Mouse (Mus musculus): ENCODE data around the gene Gm7168. TPM values are rescaled to one million over a fixed set of nuclear protein-coding genes. Genes with fewer than 3 reads are reported as not detected.
"Not testable (repeated sequence)": the region's sequence is repeated elsewhere in the genome, so short reads cannot be mapped to it uniquely, and the experiment has no call there.

The Gm7168 gene
- not detected in 2 replicates for total RNA-seq (2017)

- not testable (repeated sequence) for ATAC-seq (replicated peaks; ENCODE audit: low read depth, poor library complexity, severe bottlenecking)
Measured at GRCm38 (mm10) chr17:13948073-13948472, at the start of gene Gm7168. Gene Gm7168 (plus strand): TSS chr17:13948373.

GRCm38 (mm10) chr17:13898838-13899237, 49.3 kb upstream of the Gm7168 start:
- no peak for ATAC-seq (replicated peaks; ENCODE audit: low read depth, poor library complexity, severe bottlenecking)

GRCm38 (mm10) chr17:13899241-13899640, 48.9 kb upstream of the Gm7168 start:
- ATAC-seq (replicated peaks; ENCODE audit: low read depth, poor library complexity, severe bottlenecking), result no peak

- ATAC-seq (replicated peaks; ENCODE audit: low read depth, poor library complexity, severe bottlenecking), result no peak
Measured at GRCm38 (mm10) chr17:13903793-13904192, 44.4 kb upstream of the Gm7168 start.

GRCm38 (mm10) chr17:13907082-13907481, 41.1 kb upstream of the Gm7168 start:
- ATAC-seq (replicated peaks; ENCODE audit: low read depth, poor library complexity, severe bottlenecking), result no peak

GRCm38 (mm10) chr17:13907681-13908080, 40.5 kb upstream of the Gm7168 start:
- no peak for ATAC-seq (replicated peaks; ENCODE audit: low read depth, poor library complexity, severe bottlenecking)

- ATAC-seq (replicated peaks; ENCODE audit: low read depth, poor library complexity, severe bottlenecking), result no peak
Measured at GRCm38 (mm10) chr17:13913951-13914350, 34.2 kb upstream of the Gm7168 start.

- no peak for ATAC-seq (replicated peaks; ENCODE audit: low read depth, poor library complexity, severe bottlenecking)
Measured at GRCm38 (mm10) chr17:13914531-13914930, 33.6 kb upstream of the Gm7168 start.

- no peak for ATAC-seq (replicated peaks; ENCODE audit: low read depth, poor library complexity, severe bottlenecking)
Measured at GRCm38 (mm10) chr17:13920771-13921170, 27.4 kb upstream of the Gm7168 start.

- ATAC-seq (replicated peaks; ENCODE audit: low read depth, poor library complexity, severe bottlenecking), result no peak
Measured at GRCm38 (mm10) chr17:13923418-13923817, 24.8 kb upstream of the Gm7168 start.

GRCm38 (mm10) chr17:13924588-13924987, 23.6 kb upstream of the Gm7168 start:
- ATAC-seq (replicated peaks; ENCODE audit: low read depth, poor library complexity, severe bottlenecking), result no peak

- no peak for ATAC-seq (replicated peaks; ENCODE audit: low read depth, poor library complexity, severe bottlenecking)
Measured at GRCm38 (mm10) chr17:13925931-13926330, 22.2 kb upstream of the Gm7168 start.

GRCm38 (mm10) chr17:13930421-13930820, 17.8 kb upstream of the Gm7168 start:
- ATAC-seq (replicated peaks; ENCODE audit: low read depth, poor library complexity, severe bottlenecking), result no peak

GRCm38 (mm10) chr17:13935364-13935763, 12.8 kb upstream of the Gm7168 start:
- ATAC-seq (replicated peaks; ENCODE audit: low read depth, poor library complexity, severe bottlenecking), result not testable (repeated sequence)

- ATAC-seq (replicated peaks; ENCODE audit: low read depth, poor library complexity, severe bottlenecking), result no peak
Measured at GRCm38 (mm10) chr17:13937787-13938186, 10.4 kb upstream of the Gm7168 start.

- no peak for ATAC-seq (replicated peaks; ENCODE audit: low read depth, poor library complexity, severe bottlenecking)
Measured at GRCm38 (mm10) chr17:13938652-13939051, 9.5 kb upstream of the Gm7168 start.

GRCm38 (mm10) chr17:13939231-13939630, 8.9 kb upstream of the Gm7168 start:
- ATAC-seq (replicated peaks; ENCODE audit: low read depth, poor library complexity, severe bottlenecking), result not testable (repeated sequence)

GRCm38 (mm10) chr17:13940487-13940886, 7.7 kb upstream of the Gm7168 start:
- ATAC-seq (replicated peaks; ENCODE audit: low read depth, poor library complexity, severe bottlenecking), result no peak

- ATAC-seq (replicated peaks; ENCODE audit: low read depth, poor library complexity, severe bottlenecking), result not testable (repeated sequence)
Measured at GRCm38 (mm10) chr17:13951570-13951969, 3.4 kb downstream of the Gm7168 start.

GRCm38 (mm10) chr17:13958129-13958528, 10.0 kb downstream of the Gm7168 start:
- ATAC-seq (replicated peaks; ENCODE audit: low read depth, poor library complexity, severe bottlenecking), result not testable (repeated sequence)

GRCm38 (mm10) chr17:13962245-13962644, 14.1 kb downstream of the Gm7168 start:
- ATAC-seq (replicated peaks; ENCODE audit: low read depth, poor library complexity, severe bottlenecking), result not testable (repeated sequence)

- not testable (repeated sequence) for ATAC-seq (replicated peaks; ENCODE audit: low read depth, poor library complexity, severe bottlenecking)
Measured at GRCm38 (mm10) chr17:13965048-13965447, 16.9 kb downstream of the Gm7168 start.

GRCm38 (mm10) chr17:13969917-13970316, 21.7 kb downstream of the Gm7168 start:
- ATAC-seq (replicated peaks; ENCODE audit: low read depth, poor library complexity, severe bottlenecking), result not testable (repeated sequence)
